Mouse (Mus musculus): ENCODE measurements at regions not wholly inside any gene's neighbourhood (a gene's known extent, or its start where the extent isn't known, plus 50 kb on each side); places are given as distances from the start of the nearest gene placed in this dataset.

DNA sequence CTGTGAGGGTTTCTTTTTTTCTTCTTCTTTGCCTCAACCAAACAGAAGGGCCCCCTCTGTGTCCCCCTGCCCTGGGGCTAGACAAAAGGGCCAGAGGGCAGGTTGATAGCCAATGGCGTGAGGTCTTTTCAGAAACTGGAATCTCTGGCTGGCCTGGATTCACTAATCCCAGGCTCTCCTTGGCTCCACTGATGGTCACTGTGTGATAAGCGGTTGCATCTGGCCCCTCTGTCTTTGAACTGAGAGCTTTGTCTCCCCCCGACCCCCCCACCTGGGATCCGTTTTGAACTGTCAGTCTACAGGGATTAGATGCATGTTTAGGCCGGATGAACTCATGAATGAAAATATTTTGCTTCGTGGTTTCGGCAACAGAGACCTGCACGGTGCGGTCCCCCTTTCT lies 112.6 kb upstream of the Pitx1 start:
- Histone ChIP-seq H3K4me3 (ENCODE audit: low read length) (no peak overlapping the region), H3K27me3 (ENCODE audit: control insufficient read depth, insufficient read depth, low read length) (no peaks in the 10 kb centered on the region), H3K36me3 (ENCODE audit: control insufficient read depth, insufficient read depth, low read length) (no peaks in the 10 kb centered on the region), H3K4me2 (replicated peaks; ENCODE audit: low read depth, low read length) (no peak overlapping the region), H3K27ac (ENCODE audit: low read depth, low read length) (no peak overlapping the region), H3K9ac (ENCODE audit: low read depth, low read length) (no peak overlapping the region), H3K9me3 (ENCODE audit: control insufficient read depth, low read length) (no peaks in the 10 kb centered on the region), H3K4me1 (ENCODE audit: control insufficient read depth, insufficient read depth, low read length) (no peaks in the 10 kb centered on the region)
- ATAC-seq (ENCODE audit: low FRiP score, low TSS enrichment): no peak
- 75% methylated on average over 9 of the region's 9 CpGs for WGBS

DNA sequence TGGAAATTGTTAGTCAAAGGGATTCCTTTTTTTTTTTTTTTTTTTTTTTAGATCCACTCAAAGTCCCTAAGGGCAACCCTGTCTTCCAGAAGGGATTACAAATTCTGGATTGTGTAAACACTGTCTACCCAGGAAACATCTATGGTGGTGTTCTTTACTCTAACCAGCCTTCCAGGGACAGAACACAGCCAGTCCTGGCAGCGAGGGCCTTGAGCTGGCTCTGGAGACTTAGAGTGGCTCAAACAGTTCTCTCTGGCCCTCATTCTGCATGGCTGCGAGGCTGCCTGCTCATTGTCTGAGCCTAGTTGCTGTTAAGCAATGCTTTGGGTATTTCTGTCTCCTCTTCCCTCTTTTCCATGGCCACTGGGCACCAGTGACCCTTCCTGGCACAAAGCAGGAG lies 112.2 kb upstream of the Pitx1 start:
- no peak for ATAC-seq (ENCODE audit: low FRiP score, low TSS enrichment)
- H3K9ac ChIP-seq (ENCODE audit: low read depth, low read length): no peak overlapping the region
- no peaks in the 10 kb centered on the region for H3K27me3 ChIP-seq (ENCODE audit: control insufficient read depth, insufficient read depth, low read length)
- no peaks in the 10 kb centered on the region for H3K9me3 ChIP-seq (ENCODE audit: control insufficient read depth, low read length)
- H3K4me3 ChIP-seq (ENCODE audit: low read length): no peak overlapping the region
- H3K27ac ChIP-seq (ENCODE audit: low read depth, low read length): no peak overlapping the region
- no peaks in the 10 kb centered on the region for H3K36me3 ChIP-seq (ENCODE audit: control insufficient read depth, insufficient read depth, low read length)
- no peak overlapping the region for H3K4me2 ChIP-seq (replicated peaks; ENCODE audit: low read depth, low read length)
- no peaks in the 10 kb centered on the region for H3K4me1 ChIP-seq (ENCODE audit: control insufficient read depth, insufficient read depth, low read length)
- 71% methylated on average over 2 of the region's 2 CpGs for WGBS

- Histone ChIP-seq H3K9ac (ENCODE audit: low read depth, low read length) (no peak overlapping the region), H3K4me3 (ENCODE audit: low read length) (no peak overlapping the region), H3K36me3 (ENCODE audit: control insufficient read depth, insufficient read depth, low read length) (no peaks in the 10 kb centered on the region), H3K9me3 (ENCODE audit: control insufficient read depth, low read length) (peaks cover 3% of the 10 kb centered on the region; the same call in 1 of the 2 replicates), H3K4me1 (ENCODE audit: control insufficient read depth, insufficient read depth, low read length) (no peaks in the 10 kb centered on the region), H3K27ac (ENCODE audit: low read depth, low read length) (no peak overlapping the region), H3K27me3 (ENCODE audit: control insufficient read depth, insufficient read depth, low read length) (no peaks in the 10 kb centered on the region), H3K4me2 (replicated peaks; ENCODE audit: low read depth, low read length) (no peak overlapping the region)
- no peak for ATAC-seq (ENCODE audit: low FRiP score, low TSS enrichment)
- WGBS: 84% methylated on average over 9 of the region's 9 CpGs
Measured at GRCm38 (mm10) chr13:55937417-55937816, 101.4 kb upstream of the Pitx1 start.

DNA sequence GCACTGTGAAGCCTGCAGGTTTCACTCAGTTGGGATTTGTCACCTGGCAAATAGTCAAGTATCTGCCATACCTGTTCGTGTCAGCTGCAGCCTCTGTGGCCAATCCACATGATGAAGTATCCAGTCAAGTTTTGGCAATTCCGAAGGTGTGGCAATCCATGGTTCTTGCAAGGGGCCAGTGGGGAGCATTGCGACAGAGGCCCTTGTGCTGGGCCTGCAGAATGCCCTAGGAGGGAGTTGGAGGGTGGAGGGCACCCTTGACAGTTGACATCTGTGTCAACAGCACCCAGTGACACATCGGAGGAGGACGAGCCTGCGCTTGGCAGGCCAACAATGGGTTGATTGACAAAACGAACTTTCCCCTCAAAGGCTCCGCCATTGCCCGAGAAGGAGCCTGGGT lies 101.0 kb upstream of the Pitx1 start:
- H3K9ac ChIP-seq (ENCODE audit: low read depth, low read length): no peak overlapping the region
- H3K4me1 ChIP-seq (ENCODE audit: control insufficient read depth, insufficient read depth, low read length): no peaks in the 10 kb centered on the region
- no peak overlapping the region for H3K27ac ChIP-seq (ENCODE audit: low read depth, low read length)
- no peak overlapping the region for H3K4me3 ChIP-seq (ENCODE audit: low read length)
- no peaks in the 10 kb centered on the region for H3K36me3 ChIP-seq (ENCODE audit: control insufficient read depth, insufficient read depth, low read length)
- no peak for ATAC-seq (ENCODE audit: low FRiP score, low TSS enrichment)
- no peaks in the 10 kb centered on the region for H3K27me3 ChIP-seq (ENCODE audit: control insufficient read depth, insufficient read depth, low read length)
- WGBS: 91% methylated on average over 9 of the region's 9 CpGs
- no peak overlapping the region for H3K4me2 ChIP-seq (replicated peaks; ENCODE audit: low read depth, low read length)
- peaks cover 3% of the 10 kb centered on the region; the same call in 1 of the 2 replicates for H3K9me3 ChIP-seq (ENCODE audit: control insufficient read depth, low read length)

GRCm38 (mm10) chr13:55930637-55931036 lies 94.6 kb upstream of the Pitx1 start:
- Histone ChIP-seq H3K4me2 (replicated peaks; ENCODE audit: low read depth, low read length) (no peak overlapping the region), H3K36me3 (ENCODE audit: control insufficient read depth, insufficient read depth, low read length) (no peaks in the 10 kb centered on the region), H3K4me1 (ENCODE audit: control insufficient read depth, insufficient read depth, low read length) (no peaks in the 10 kb centered on the region), H3K9me3 (ENCODE audit: control insufficient read depth, low read length) (no peaks in the 10 kb centered on the region), H3K27me3 (ENCODE audit: control insufficient read depth, insufficient read depth, low read length) (no peaks in the 10 kb centered on the region), H3K9ac (ENCODE audit: low read depth, low read length) (no peak overlapping the region), H3K4me3 (ENCODE audit: low read length) (no peak overlapping the region), H3K27ac (ENCODE audit: low read depth, low read length) (no peak overlapping the region)
- WGBS: 68% methylated on average over 11 of the region's 11 CpGs
- ATAC-seq (ENCODE audit: low FRiP score, low TSS enrichment): no peak

- 35% methylated on average over 6 of the region's 6 CpGs for WGBS
- Histone ChIP-seq H3K9ac (ENCODE audit: low read depth, low read length) (no peak overlapping the region), H3K36me3 (ENCODE audit: control insufficient read depth, insufficient read depth, low read length) (no peaks in the 10 kb centered on the region), H3K4me1 (ENCODE audit: control insufficient read depth, insufficient read depth, low read length) (no peaks in the 10 kb centered on the region), H3K9me3 (ENCODE audit: control insufficient read depth, low read length) (no peaks in the 10 kb centered on the region), H3K4me2 (replicated peaks; ENCODE audit: low read depth, low read length) (no peak overlapping the region), H3K27me3 (ENCODE audit: control insufficient read depth, insufficient read depth, low read length) (no peaks in the 10 kb centered on the region), H3K4me3 (ENCODE audit: low read length) (no peak overlapping the region), H3K27ac (ENCODE audit: low read depth, low read length) (no peak overlapping the region)
- no peak for ATAC-seq (ENCODE audit: low FRiP score, low TSS enrichment)
Measured at GRCm38 (mm10) chr13:55929814-55930213, 93.8 kb upstream of the Pitx1 start.

DNA sequence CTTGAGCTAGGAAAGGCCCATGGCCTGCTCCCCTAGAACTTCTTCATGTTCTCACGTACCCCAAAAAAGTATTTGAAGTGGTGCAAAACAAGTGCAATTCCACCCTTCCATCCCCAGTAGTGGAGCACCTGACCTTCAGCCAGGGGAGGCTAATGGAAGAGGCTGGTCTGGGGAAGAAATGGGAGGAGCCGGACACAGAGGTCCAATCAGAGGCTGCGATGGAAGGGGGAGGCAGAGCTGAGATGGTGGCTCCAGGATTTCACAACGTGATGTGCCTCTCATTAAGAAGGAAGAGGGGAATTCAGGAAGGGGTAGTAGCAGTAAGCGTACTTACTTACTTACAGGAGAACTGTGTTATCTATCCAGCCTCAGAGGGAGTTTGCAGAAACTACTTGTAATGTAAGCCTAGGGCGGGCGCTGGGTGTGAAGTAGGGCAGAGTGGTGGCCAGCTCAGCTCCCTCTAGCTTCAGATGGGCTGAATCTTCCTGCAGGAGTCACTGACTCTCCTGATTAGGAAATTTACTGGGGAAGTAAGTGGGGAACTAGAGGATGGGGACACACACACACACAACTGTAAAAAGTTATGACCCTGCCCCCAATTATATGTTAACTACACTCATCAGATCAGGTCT lies 87.6 kb upstream of the Pitx1 start:
- 5% methylated on average over 7 of the region's 7 CpGs for WGBS
- peak; percentile 86 for ATAC-seq (ENCODE audit: low FRiP score, low TSS enrichment)

DNA sequence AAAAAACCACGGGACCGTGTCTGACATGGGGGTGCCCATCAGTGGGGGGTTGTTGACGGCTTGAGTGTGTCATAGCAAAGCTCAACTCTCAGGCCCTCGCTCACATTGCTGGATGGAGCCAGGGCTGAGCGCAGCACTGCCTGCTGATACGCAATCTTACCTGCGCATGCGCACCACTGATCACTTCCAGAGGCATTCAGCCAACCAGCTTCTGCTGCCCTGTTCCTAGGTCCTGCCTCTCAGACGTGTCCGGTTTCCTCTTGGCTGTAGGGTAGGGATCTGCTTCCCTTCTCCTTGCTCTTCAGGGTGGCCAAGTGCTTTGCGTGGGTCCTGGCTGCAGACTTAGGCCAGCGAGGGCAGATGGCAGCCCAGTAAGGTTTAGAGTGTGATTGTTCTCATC lies 81.3 kb upstream of the Pitx1 start:
- no peaks in the 10 kb centered on the region for H3K9me3 ChIP-seq (ENCODE audit: control insufficient read depth, low read length)
- no peak overlapping the region for H3K4me2 ChIP-seq (replicated peaks; ENCODE audit: low read depth, low read length)
- 93% methylated on average over 12 of the region's 12 CpGs for WGBS
- H3K4me1 ChIP-seq (ENCODE audit: control insufficient read depth, insufficient read depth, low read length): no peaks in the 10 kb centered on the region
- H3K27me3 ChIP-seq (ENCODE audit: control insufficient read depth, insufficient read depth, low read length): no peaks in the 10 kb centered on the region
- H3K4me3 ChIP-seq (ENCODE audit: low read length): no peak overlapping the region
- H3K9ac ChIP-seq (ENCODE audit: low read depth, low read length): no peak overlapping the region
- H3K27ac ChIP-seq (ENCODE audit: low read depth, low read length): no peak overlapping the region
- no peaks in the 10 kb centered on the region for H3K36me3 ChIP-seq (ENCODE audit: control insufficient read depth, insufficient read depth, low read length)
- ATAC-seq (ENCODE audit: low FRiP score, low TSS enrichment): no peak

More for the DNA sequence above, 87.6 kb upstream of the Pitx1 start:
- peaks cover 3% of the 10 kb centered on the region; the same call in 1 of the 2 replicates for H3K27me3 ChIP-seq (ENCODE audit: control insufficient read depth, insufficient read depth, low read length)
- H3K4me2 ChIP-seq (replicated peaks; ENCODE audit: low read depth, low read length): peak overlapping the region; percentile 44
- no peak overlapping the region for H3K27ac ChIP-seq (ENCODE audit: low read depth, low read length)
- H3K4me3 ChIP-seq (ENCODE audit: low read length): peak overlapping the region; percentile 22; the same call in 1 of the 2 replicates
- no peaks in the 10 kb centered on the region for H3K36me3 ChIP-seq (ENCODE audit: control insufficient read depth, insufficient read depth, low read length)
- peaks cover 10% of the 10 kb centered on the region for H3K4me1 ChIP-seq (ENCODE audit: control insufficient read depth, insufficient read depth, low read length)
- no peak overlapping the region for H3K9ac ChIP-seq (ENCODE audit: low read depth, low read length)
- no peaks in the 10 kb centered on the region for H3K9me3 ChIP-seq (ENCODE audit: control insufficient read depth, low read length)

- no peak overlapping the region for H3K4me2 ChIP-seq (replicated peaks; ENCODE audit: low read depth, low read length)
- no peaks in the 10 kb centered on the region for H3K36me3 ChIP-seq (ENCODE audit: control insufficient read depth, insufficient read depth, low read length)
- ATAC-seq (ENCODE audit: low FRiP score, low TSS enrichment): peak; percentile 47; the same call in 1 of the 2 replicates
- H3K4me3 ChIP-seq (ENCODE audit: low read length): no peak overlapping the region
- 74% methylated on average over 13 of the region's 13 CpGs for WGBS
- no peaks in the 10 kb centered on the region for H3K27me3 ChIP-seq (ENCODE audit: control insufficient read depth, insufficient read depth, low read length)
- no peak overlapping the region for H3K9ac ChIP-seq (ENCODE audit: low read depth, low read length)
- H3K27ac ChIP-seq (ENCODE audit: low read depth, low read length): peak overlapping the region; percentile 55; the same call in 1 of the 2 replicates
- peaks cover 12% of the 10 kb centered on the region; the same call in 1 of the 2 replicates for H3K4me1 ChIP-seq (ENCODE audit: control insufficient read depth, insufficient read depth, low read length)
- no peaks in the 10 kb centered on the region for H3K9me3 ChIP-seq (ENCODE audit: control insufficient read depth, low read length)
Measured at GRCm38 (mm10) chr13:55912271-55912711, 76.3 kb upstream of the Pitx1 start.
